Mouse (Mus musculus): ENCODE data around the gene Rictor. TPM values are rescaled to one million over a fixed set of nuclear protein-coding genes. Genes with fewer than 3 reads are reported as not detected.
"Not testable (repeated sequence)": the region's sequence is repeated elsewhere in the genome, so short reads cannot be mapped to it uniquely, and the experiment has no call there.

Rictor gene
- total RNA-seq, 2 experiments from 2014 or later = 7.8 to 7.9 TPM

- DNase-seq = no peak
Observed at GRCm38 (mm10) chr15:6733076-6733475, 24.9 kb downstream of the Rictor start.

- DNase-seq = no peak
Observed at GRCm38 (mm10) chr15:6739180-6739579, 31.0 kb downstream of the Rictor start.

DNA sequence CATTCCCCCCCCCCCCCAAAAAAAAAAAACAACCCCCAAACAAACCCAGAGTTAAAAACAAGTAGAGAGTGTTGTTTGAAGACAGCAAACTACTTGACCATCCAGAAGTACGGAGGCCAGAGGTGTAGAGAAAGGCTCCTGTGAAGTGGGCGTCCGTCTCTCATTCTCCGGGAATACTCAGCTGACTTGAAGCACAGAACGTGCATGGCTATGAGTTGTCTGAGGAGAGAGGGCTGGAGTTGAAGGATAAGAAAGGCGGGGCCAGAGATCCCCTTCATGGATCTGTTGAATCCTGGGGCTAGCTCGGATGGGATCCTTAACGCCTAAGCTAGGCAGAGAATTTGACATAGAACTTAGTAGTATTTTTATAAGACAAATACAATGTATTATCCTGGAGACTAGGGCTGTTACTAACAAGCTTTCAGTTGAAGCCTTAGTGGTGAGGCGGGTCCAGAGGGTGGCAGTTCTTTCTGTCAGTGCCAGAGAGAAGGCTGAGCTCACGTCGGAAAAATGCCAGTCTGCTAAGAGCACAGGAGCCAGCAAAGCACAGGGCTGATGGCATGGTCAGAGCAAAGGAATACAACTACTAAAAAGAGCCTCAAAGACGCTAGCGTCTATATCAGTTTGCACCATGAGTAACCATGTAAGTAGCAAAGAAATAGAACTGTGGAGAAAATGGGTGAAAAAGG is 34.3 kb downstream of the Rictor start:
- peak; percentile 27 for DNase-seq

GRCm38 (mm10) chr15:6743723-6744122 is 35.5 kb downstream of the Rictor start:
- DNase-seq = no peak

DNA sequence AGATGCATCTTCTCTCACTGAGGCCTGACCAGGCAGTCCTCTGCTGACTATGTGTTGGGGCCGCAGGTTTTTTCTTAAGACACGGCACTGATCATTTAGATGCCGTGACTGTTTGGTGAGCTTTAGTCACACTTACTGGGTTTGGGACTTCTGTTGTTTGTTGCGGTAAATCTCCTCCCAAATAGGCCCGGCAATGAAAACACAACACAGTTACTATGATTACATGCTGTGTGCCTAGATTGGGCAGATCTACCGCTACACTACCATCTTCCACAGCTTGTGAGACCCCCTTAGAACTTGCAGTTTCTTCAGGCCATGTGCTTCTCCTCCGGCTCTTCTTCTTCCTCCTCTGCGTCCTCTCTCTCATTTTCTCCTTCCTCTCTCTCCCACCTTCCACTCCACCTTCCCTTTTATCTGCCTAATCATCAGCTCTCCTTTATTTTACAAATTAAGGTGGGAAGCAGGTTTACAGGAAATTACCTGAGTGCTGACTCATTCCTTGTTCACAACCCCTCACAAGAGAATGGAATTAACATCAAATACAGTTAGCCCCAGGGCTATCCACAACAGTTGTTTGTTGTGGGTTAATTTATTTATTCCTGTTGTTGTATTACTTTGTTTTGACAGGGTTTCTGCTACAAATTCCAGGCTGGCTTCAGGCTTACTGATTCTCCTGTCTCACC is 38.3 kb downstream of the Rictor start:
- DNase-seq = not testable (repeated sequence)

DNA sequence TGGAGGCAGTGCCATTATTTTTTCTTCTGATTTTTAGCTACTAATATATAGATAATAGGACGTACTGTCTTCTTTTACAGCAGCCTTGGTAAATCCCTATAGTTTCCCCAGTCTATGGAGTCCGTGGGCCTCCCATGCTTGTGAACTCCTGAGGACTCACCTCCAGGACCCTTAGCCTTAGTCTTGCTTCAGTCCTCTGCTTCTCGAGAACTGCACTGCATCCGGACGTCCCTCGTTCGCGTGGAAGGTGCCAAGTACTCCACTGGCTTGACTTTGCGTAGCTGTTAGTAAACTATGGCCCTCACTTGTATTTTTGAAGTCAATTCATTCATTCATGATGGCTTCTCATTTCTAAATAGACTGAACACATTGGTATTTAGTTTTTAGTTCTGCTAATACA is 38.8 kb downstream of the Rictor start:
- DNase-seq = no peak

GRCm38 (mm10) chr15:6754400-6754799 is 46.2 kb downstream of the Rictor start:
- no peak for DNase-seq

DNA sequence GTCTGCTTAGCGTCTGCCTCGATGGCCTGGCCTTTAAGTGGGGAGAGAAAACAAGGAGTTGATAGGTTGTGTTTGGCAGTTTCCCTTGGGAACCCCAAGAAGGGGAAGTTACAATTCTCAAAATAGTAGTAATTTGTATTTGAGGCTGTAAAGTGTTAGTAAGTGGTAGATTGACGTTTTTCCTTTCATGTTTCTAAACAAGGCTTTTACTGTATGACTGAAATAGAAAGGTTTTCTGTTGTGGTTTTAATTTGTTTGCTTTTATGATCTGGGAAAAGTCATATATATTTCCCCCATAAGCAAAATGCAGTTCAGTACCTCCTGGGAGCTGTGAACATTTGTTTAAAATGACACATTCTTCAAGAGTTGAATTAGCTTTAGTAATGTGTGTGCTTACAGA is 64.1 kb downstream of the Rictor start:
- DNase-seq = no peak

DNA sequence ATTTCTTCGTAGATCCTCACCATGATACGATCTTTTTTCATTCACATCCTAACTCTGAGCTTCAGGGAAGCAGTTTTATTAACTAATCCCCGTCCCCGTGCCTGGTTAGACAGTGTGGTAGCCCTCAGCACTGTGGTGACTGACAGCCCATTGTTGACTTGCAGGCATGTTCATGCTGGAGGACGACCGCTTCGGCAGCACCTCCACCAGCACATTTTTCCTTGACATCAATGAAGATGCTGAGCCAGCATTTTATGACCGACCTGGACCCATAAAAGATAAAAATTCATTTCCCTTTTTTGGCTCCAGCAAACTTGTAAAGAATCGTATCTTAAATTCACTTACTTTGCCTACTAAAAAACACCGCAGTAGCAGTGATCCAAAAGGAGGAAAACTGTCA is 78.0 kb downstream of the Rictor start:
- DNase-seq = no peak

DNA sequence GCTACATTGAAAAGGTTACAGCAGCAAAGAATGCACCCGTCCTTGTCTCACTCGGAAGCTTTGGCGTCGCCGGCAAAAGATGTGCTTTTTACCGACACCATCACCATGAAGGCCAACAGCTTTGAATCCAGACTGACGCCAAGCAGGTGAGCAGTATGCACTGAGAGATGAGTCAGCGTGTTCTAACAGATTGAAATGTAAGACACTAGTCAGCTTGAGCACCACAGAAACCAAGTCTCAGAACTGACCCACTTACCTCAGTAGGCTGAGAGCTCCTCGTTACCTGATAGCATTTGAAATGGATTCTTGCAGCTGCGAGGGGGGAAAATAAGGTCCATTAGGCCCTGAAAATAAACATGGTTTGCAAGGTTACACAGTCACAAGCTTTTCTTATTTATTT is 79.1 kb downstream of the Rictor start:
- no peak for DNase-seq

DNA sequence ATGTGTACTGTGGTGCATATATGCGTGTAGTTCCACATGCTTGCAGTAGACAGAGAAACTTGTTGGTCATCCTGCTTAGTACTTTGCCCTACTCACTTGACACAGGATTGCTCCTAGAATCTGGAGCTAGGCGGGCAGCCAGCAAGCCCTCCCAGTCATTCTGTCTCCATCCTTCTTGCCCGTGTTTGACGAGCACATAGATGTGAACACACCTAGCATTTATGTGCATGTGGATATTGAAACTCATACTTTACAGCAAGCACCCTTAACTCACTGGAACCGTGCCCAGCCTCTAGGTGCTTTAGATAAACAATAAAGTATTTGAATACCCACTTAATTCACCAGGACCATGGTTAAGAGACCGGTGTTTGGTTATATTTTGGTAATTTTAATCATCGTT is 81.8 kb downstream of the Rictor start:
- DNase-seq = no peak

- DNase-seq = no peak
Observed at GRCm38 (mm10) chr15:6791648-6792047, 83.5 kb downstream of the Rictor start.

- DNase-seq = no peak
Observed at GRCm38 (mm10) chr15:6792846-6793245, 84.7 kb downstream of the Rictor start.

DNA sequence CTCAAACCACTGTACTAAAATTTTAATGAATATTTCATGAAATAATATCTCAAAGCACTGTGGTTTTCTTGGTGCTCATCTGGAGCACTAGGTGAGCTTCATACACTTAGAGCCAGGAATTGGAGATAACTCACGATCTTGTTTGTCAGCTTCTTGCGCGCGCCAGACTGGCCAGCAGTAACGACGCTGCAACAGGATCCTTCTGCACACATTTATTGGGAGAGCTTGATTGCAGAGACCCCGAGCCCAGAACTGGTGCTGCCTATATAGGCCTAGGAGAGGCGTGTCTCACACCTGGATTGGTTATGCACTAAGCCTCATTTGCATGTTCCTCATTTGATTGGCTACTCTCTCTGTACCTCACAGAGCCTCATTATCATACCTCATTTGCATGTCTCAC is 93.0 kb downstream of the Rictor start:
- not testable (repeated sequence) for DNase-seq

DNA sequence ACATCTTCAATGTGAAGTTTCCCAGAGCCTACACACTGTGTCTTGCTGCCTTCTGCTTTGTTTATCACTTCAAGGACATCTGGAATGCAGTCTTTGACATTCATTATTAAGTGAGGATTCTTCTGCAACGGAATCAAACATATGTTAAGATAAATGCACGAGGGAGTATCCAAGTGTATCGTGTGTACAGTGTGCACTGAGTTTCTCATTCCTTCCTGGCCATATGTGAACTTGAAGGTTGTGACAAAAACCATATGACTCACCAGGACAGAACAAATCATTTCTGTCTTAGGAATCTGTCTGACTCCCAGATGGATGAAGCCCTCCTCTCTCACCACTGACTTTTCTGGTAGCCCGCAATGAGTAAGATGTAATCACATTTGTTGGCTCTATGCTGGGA is 107.6 kb downstream of the Rictor start:
- DNase-seq = no peak

- DNase-seq = no peak
Observed at GRCm38 (mm10) chr15:6840199-6840598, 132.0 kb downstream of the Rictor start.

DNA sequence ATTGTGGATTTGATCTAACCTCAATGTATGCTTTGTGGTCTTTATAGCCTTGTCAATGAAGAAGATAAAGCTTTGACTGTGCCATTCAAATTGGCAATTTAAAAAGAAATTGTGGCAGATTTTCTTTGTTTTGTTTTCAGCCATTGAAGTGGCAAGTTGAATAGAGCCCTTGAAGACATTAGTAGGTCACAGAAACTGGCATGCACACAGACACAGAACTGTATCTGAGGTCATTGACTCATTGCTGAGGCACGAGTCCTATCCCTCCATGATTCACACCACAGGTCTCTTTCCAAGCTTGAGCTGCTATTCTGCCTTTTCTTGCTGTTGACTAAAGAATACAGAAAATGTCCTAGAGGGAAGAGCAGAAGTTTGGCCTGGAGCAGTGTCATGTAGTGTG is 141.7 kb downstream of the Rictor start:
- DNase-seq = no peak

Other genes starting within 250 kb of the Rictor start
- gene Fyb, start 185.5 kb upstream of the Rictor start, total RNA-seq (2021) = 1 to 10 TPM; 1.6 to 2.9 TPM
- 1 to 10 TPM; 3.7 to 5.4 TPM for gene Osmr, start 166.6 kb downstream of the Rictor start, total RNA-seq (2021)